Mouse (Mus musculus): ENCODE results near the gene Slc5a3. TPM values are rescaled to one million over a fixed set of nuclear protein-coding genes. Genes with fewer than 3 reads are reported as not detected.

Slc5a3 gene
- 8.1 TPM for total RNA-seq (2023)

GRCm38 (mm10) chr16:92057852-92058643 lies at the start of gene Slc5a3, which contains the start of the genes Mrps6 and Gm49711:
Slc5a3 (plus strand) TSS chr16:92058322.
Mrps6 (plus strand) TSS chr16:92058270.
Gm49711 (plus strand) TSS chr16:92058316.

Other genes with a start within 250 kb of the Slc5a3 start
- gene Mrps6, start 52 bp upstream of the Slc5a3 start, total RNA-seq (2023): 24.9 TPM
- gene Gm49711, start within 50 bp of the Slc5a3 start, total RNA-seq (2023): not detected
- not detected for gene Kcne2, start 234.1 kb downstream of the Slc5a3 start, total RNA-seq (2023)
- gene Smim11, start 243.0 kb downstream of the Slc5a3 start, total RNA-seq (2023): 15.6 TPM